Mouse (Mus musculus) heart, embryonic 11.5 days (tissue): Measurements from ENCODE around the gene Il17rc. TPM values are rescaled to one million over a fixed set of nuclear protein-coding genes. Genes with fewer than 3 reads are reported as not detected.

ENCODE experiments used
- ATAC-seq: fragments of 200-750 bp; cut with Nextera tagmentation; replicated peaks from 2 replicates; pipeline ENCODE4 v1.8.0; 2017; ENCODE audit warnings: moderate library complexity; ENCODE audit not compliant: insufficient number of reproducible peaks, low FRiP score, low TSS enrichment
- H3K27ac ChIP-seq: fragments of 300-500 bp; sonication (generic); 2 replicates; pipeline ENCODE4 v1.5.1; 2014; ENCODE audit warnings: mild to moderate bottlenecking, low read depth, low read length
- H3K27me3 ChIP-seq: fragments of 300-500 bp; sonication (generic); 2 replicates; pipeline ENCODE4 v1.6.1; 2014; ENCODE audit warnings: mild to moderate bottlenecking, low read length, mixed read lengths; ENCODE audit not compliant: control insufficient read depth, insufficient read depth
- H3K36me3 ChIP-seq: fragments of 300-500 bp; sonication (generic); 2 replicates; pipeline ENCODE4 v1.6.1; 2014; ENCODE audit warnings: mild to moderate bottlenecking, low read length, moderate library complexity, mixed read lengths; ENCODE audit not compliant: control insufficient read depth, insufficient read depth
- H3K4me1 ChIP-seq: fragments of 300-500 bp; sonication (generic); 2 replicates; pipeline ENCODE4 v1.6.1; 2014; ENCODE audit warnings: low read length; ENCODE audit not compliant: control insufficient read depth, insufficient read depth
- H3K4me2 ChIP-seq: fragments of 300-500 bp; sonication (generic); 2 replicates; pipeline ENCODE4 v1.6.1; 2014; ENCODE audit warnings: mild to moderate bottlenecking, moderate library complexity
- H3K4me3 ChIP-seq: fragments of 300-500 bp; sonication (generic); 2 replicates; pipeline ENCODE4 v1.5.1; 2014; ENCODE audit warnings: low read depth, low read length
- H3K9ac ChIP-seq: fragments of 300-500 bp; sonication (generic); 2 replicates; pipeline ENCODE4 v1.6.1; 2014; ENCODE audit warnings: mild to moderate bottlenecking, low read depth, low read length, moderate library complexity
- H3K9me3 ChIP-seq: fragments of 300-500 bp; sonication (generic); replicated peaks from 2 replicates; pipeline ENCODE4 v1.6.1; 2016; ENCODE audit warnings: low read length; ENCODE audit not compliant: control insufficient read depth
- WGBS: fragments of 180-500 bp; shearing (Covaris S2); extraction: QIAGEN DNeasy Blood & Tissue Kit; methylation state at CpG from one replicate; pipeline ENCODE4 v1.1.7; 2014; ENCODE audit not compliant: insufficient replicate concordance; 5-methylcytosine and 5-hydroxymethylcytosine counted together
- polyA plus RNA-seq: library from polyadenylated mRNA; unstranded; fragments of >200 nt; fragmentation: Nextera tagmentation; extraction: Ambion mirVana; gene quantifications from 2 replicates; pipeline ENCODE4 v1.2.1, GENCODE M21; 2014

The Il17rc gene
- polyA plus RNA-seq, 1 experiment from 2014 or later, result 2.6 TPM

DNA sequence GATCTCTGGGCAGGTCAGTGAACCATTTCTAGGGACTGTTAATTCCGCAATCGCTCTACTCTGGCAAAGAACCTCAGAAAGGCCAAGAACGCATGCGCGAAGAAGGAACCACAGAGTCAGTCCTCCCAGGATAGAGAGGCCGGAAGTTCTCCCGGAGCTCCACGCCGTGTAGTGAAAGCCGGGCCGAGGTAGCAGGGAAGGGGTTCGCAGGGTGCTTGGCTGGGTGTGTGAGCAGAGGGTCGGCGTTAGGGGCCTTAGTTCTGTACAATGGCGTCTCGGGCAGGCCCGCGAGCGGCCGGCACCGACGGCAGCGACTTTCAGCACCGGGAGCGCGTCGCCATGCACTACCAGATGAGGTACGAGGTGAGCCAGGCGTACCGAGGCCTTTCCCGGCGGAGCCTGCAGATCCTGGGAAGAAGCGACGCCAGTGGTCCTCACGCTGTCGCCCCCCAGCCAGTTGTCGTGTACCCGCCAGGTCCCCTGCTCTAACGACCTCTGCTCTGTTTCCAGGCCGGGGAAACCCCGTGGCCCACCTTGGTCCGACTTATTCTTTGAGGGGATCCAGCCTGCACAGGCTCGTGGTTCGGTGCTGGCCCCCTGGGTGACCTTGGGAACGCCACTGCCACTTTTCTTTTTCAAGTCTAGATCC, 28.7 kb upstream of the Il17rc start, which contains the start of gene Jagn1:
TSS of gene Jagn1 (plus strand) at position 128 of the 649 bp plus-strand sequence.
- Histone ChIP-seq H3K4me2 (peak within 1 kb of the TSS; percentile 78), H3K9ac (peak within 1 kb of the TSS; percentile 97), H3K4me1 (peaks cover 8% of the 10 kb centered on the region; the same call in 1 of the 2 replicates), H3K4me3 (peak within 1 kb of the TSS; percentile 98), H3K9me3 (no peaks in the 10 kb centered on the region), H3K27me3 (no peaks in the 10 kb centered on the region), H3K36me3 (peaks cover 6% of the 10 kb centered on the region), H3K27ac (peak within 1 kb of the TSS; percentile 68)
- WGBS, result 2% methylated on average over 45 of the region's 45 CpGs
- ATAC-seq, result peak; percentile 83

DNA sequence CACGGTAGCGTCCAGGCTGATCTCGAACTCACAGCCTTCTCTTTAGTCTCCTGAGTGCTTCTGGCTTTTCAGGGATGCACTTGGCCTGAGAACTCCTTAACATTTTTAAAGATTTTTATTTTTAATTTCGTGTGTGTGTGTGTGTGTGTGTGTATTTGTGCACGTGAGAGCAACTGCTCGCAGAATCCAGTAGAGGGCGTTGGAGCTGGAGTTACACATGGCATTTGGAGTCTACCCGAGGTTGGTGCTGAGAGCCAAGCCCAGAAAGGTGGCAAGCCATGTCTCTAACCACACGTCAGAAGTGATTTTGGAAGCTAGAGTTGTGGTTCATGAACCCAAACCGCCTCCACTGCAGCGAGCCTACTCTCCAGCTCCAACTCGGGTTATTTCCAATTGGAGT, 28.1 kb upstream of the Il17rc start:
- Histone ChIP-seq H3K4me2 (peak overlapping the region; percentile 78), H3K4me1 (peaks cover 8% of the 10 kb centered on the region; the same call in 1 of the 2 replicates), H3K4me3 (peak overlapping the region; percentile 98), H3K27ac (no peak overlapping the region), H3K9ac (peak overlapping the region; percentile 97), H3K27me3 (no peaks in the 10 kb centered on the region), H3K9me3 (no peaks in the 10 kb centered on the region), H3K36me3 (peaks cover 11% of the 10 kb centered on the region)
- ATAC-seq, result no peak
- 44% methylated on average over 12 of the region's 12 CpGs for WGBS

- ATAC-seq, result no peak
- H3K27me3 ChIP-seq, result no peaks in the 10 kb centered on the region
- 83% methylated on average over 7 of the region's 8 CpGs for WGBS
These were observed 26.8 kb upstream of the Il17rc start for GRCm38 (mm10) chr6:113444207-113444965.

GRCm38 (mm10) chr6:113447639-113448038, 23.6 kb upstream of the Il17rc start:
- H3K9me3 ChIP-seq, result no peaks in the 10 kb centered on the region
- peaks cover 17% of the 10 kb centered on the region for H3K36me3 ChIP-seq
- ATAC-seq, result no peak
- H3K27ac ChIP-seq, result no peak overlapping the region
- peaks cover 8% of the 10 kb centered on the region; the same call in 1 of the 2 replicates for H3K4me1 ChIP-seq
- no peak overlapping the region for H3K4me3 ChIP-seq
- no peak overlapping the region for H3K9ac ChIP-seq
- no peak overlapping the region for H3K4me2 ChIP-seq
- 92% methylated on average over 4 of the region's 4 CpGs for WGBS
- no peaks in the 10 kb centered on the region for H3K27me3 ChIP-seq

More at GRCm38 (mm10) chr6:113444207-113444965, 26.8 kb upstream of the Il17rc start:
- no peak overlapping the region for H3K27ac ChIP-seq
- H3K36me3 ChIP-seq, result peaks cover 17% of the 10 kb centered on the region
- H3K9ac ChIP-seq, result no peak overlapping the region
- peaks cover 8% of the 10 kb centered on the region; the same call in 1 of the 2 replicates for H3K4me1 ChIP-seq
- no peak overlapping the region for H3K4me2 ChIP-seq
- H3K9me3 ChIP-seq, result no peaks in the 10 kb centered on the region
- no peak overlapping the region for H3K4me3 ChIP-seq

DNA sequence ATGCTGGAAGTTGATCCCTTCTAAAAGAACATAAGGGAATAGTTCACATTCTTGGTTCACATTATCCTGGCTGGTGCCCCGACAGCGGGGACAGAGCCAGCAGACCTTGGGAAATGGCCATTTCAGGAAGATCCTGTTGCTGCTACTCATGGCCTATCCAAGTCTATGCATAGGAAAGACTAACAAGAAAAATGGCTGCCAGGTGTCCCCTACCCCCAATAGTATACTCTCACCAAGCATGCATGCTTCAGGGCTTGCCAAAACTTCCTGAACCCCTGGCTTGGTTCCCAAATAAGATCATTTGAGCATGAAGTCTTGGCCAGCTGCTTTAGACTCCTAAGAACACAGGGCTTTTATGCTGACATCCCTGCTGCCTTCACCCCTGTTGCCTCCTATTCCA, 19.4 kb upstream of the Il17rc start:
- H3K36me3 ChIP-seq, result peaks cover 17% of the 10 kb centered on the region
- no peak for ATAC-seq
- H3K27ac ChIP-seq, result no peak overlapping the region
- no peak overlapping the region for H3K9ac ChIP-seq
- no peaks in the 10 kb centered on the region for H3K9me3 ChIP-seq
- H3K27me3 ChIP-seq, result no peaks in the 10 kb centered on the region
- 80% methylated on average over 2 of the region's 2 CpGs for WGBS
- no peak overlapping the region for H3K4me3 ChIP-seq
- H3K4me1 ChIP-seq, result no peaks in the 10 kb centered on the region
- no peak overlapping the region for H3K4me2 ChIP-seq

DNA sequence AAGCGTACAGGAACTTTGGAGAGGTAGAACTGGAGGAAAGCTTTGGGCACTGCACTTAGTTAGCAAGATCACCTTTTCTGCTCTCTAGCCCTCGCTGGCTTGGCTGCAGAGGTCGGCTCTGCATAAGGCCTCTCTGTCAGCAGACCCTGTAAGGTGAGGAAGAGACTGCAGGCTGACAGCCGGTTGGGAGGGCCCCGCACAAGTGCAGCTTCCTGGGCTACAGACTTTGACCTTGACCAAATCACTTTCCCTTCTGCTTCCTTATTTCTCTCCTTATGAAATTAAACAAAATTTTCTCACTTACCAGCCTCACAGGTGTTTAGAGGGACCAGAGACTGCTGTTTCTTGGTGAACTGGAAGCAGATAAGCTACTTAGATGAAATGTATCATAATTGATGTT, 16.2 kb upstream of the Il17rc start:
- WGBS, result 35% methylated on average over 5 of the region's 5 CpGs
- no peaks in the 10 kb centered on the region for H3K36me3 ChIP-seq
- ATAC-seq, result no peak
- H3K4me3 ChIP-seq, result no peak overlapping the region
- no peaks in the 10 kb centered on the region for H3K9me3 ChIP-seq
- no peaks in the 10 kb centered on the region for H3K4me1 ChIP-seq
- H3K4me2 ChIP-seq, result no peak overlapping the region
- no peak overlapping the region for H3K9ac ChIP-seq
- H3K27ac ChIP-seq, result no peak overlapping the region
- H3K27me3 ChIP-seq, result no peaks in the 10 kb centered on the region

- 64% methylated on average over 10 of the region's 10 CpGs for WGBS
- no peak within 1 kb of the TSS for H3K4me3 ChIP-seq
- H3K27ac ChIP-seq, result no peak within 1 kb of the TSS
- no peaks in the 10 kb centered on the region for H3K27me3 ChIP-seq
- H3K4me1 ChIP-seq, result no peaks in the 10 kb centered on the region
- no peaks in the 10 kb centered on the region for H3K36me3 ChIP-seq
- H3K4me2 ChIP-seq, result no peak within 1 kb of the TSS
- ATAC-seq, result no peak
- H3K9me3 ChIP-seq, result no peaks in the 10 kb centered on the region
- no peak within 1 kb of the TSS for H3K9ac ChIP-seq
These were observed 13.2 kb upstream of the Il17rc start, which contains the start of gene Il17re for GRCm38 (mm10) chr6:113457952-113458534. Il17re (plus strand) TSS chr6:113458484.

DNA sequence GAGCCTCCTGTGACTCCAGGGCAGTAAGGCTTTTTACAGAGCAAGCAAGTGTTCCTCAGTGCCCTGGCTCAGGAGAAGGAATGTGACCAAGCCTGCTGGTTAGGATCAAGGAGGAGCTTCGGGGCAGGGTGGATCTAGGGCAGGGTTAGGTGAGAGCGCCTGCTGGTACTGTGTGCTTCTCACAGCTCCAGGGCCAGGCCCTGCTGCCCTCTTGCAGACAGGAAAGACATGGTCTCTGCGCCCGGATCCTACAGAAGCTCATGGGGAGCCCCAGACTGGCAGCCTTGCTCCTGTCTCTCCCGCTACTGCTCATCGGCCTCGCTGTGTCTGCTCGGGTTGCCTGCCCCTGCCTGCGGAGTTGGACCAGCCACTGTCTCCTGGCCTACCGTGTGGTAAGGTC, 12.6 kb upstream of the Il17rc start:
- 47% methylated on average over 10 of the region's 10 CpGs for WGBS
- no peak overlapping the region for H3K4me2 ChIP-seq
- H3K27me3 ChIP-seq, result no peaks in the 10 kb centered on the region
- H3K9ac ChIP-seq, result no peak overlapping the region
- H3K36me3 ChIP-seq, result no peaks in the 10 kb centered on the region
- no peak for ATAC-seq
- H3K4me3 ChIP-seq, result no peak overlapping the region
- H3K9me3 ChIP-seq, result no peaks in the 10 kb centered on the region
- H3K4me1 ChIP-seq, result no peaks in the 10 kb centered on the region
- no peak overlapping the region for H3K27ac ChIP-seq
